In genomic region chr1:86523776-86524618, GRCm38 (mm10) we compare ENCODE assay signal across 8 mouse cellular contexts. TPM values are rescaled to one million over a fixed set of nuclear protein-coding genes. Genes with fewer than 3 reads are reported as not detected.
DNase-seq lines count a peak whose midpoint lies in the region; ATAC-seq and TF ChIP-seq lines count a peak whose summit lies in the region.

No protein-coding gene starts in this region.

- ATAC-seq in limb, embryonic 14.5 days (ENCODE audit: low FRiP score, low read depth): no peak

- no peaks in the 10 kb centered on the region for H3K9me3 ChIP-seq in limb, embryonic 14.5 days (ENCODE audit: control insufficient read depth, low read length)

- WGBS in limb, embryonic 14.5 days: 81% methylated on average over 8 of the region's 8 CpGs
- 79% methylated on average over 8 of the region's 8 CpGs for WGBS in olfactory bulb, adult 2 months

- H3K9ac ChIP-seq in limb, embryonic 14.5 days (ENCODE audit: low read depth, low read length, severe bottlenecking): peak overlapping the region; percentile 100

- H3K36me3 ChIP-seq in testis, adult 2 months (ENCODE audit: control insufficient read depth, insufficient read depth, low read length): no peaks in the 10 kb centered on the region
- peaks cover 13% of the 10 kb centered on the region for H3K36me3 ChIP-seq in limb, embryonic 14.5 days (ENCODE audit: control insufficient read depth, insufficient read depth, low read length)

- TF ChIP-seq CTCF in testis, adult 2 months (IDR thresholded peaks at IDR 0.05; ENCODE audit: control insufficient read depth, insufficient read depth, insufficient replicate concordance, low read depth, low read length): no peak
- TF ChIP-seq CTCF in olfactory bulb, adult 2 months (IDR thresholded peaks at IDR 0.05; ENCODE audit: insufficient read depth, low read depth, low read length): no peak

- H3K27me3 ChIP-seq in testis, adult 2 months (ENCODE audit: control insufficient read depth, insufficient read depth, low read length): no peaks in the 10 kb centered on the region
- H3K27me3 ChIP-seq in limb, embryonic 14.5 days (ENCODE audit: control insufficient read depth, insufficient read depth, low read length): no peaks in the 10 kb centered on the region

- peak overlapping the region; percentile 100 for H3K27ac ChIP-seq in testis, adult 2 months (ENCODE audit: control insufficient read depth, insufficient read depth, low read depth, low read length)
- peak overlapping the region; percentile 100 for H3K27ac ChIP-seq in limb, embryonic 14.5 days (replicated peaks; ENCODE audit: low read depth, low read length)
- peak overlapping the region; percentile 97 for H3K27ac ChIP-seq in olfactory bulb, adult 2 months (ENCODE audit: insufficient read depth, low read depth, low read length)

- peaks cover 21% of the 10 kb centered on the region for H3K4me1 ChIP-seq in testis, adult 2 months (ENCODE audit: control insufficient read depth, insufficient read depth, low read length)
- peaks cover 21% of the 10 kb centered on the region for H3K4me1 ChIP-seq in limb, embryonic 14.5 days (ENCODE audit: control insufficient read depth, insufficient read depth, low read length)
- peaks cover 20% of the 10 kb centered on the region for H3K4me1 ChIP-seq in olfactory bulb, adult 2 months (ENCODE audit: control insufficient read depth, insufficient read depth, low read length)

- H3K4me3 ChIP-seq in testis, adult 2 months (ENCODE audit: control insufficient read depth, low read depth, low read length): no peak overlapping the region; the same call in 1 of the 2 replicates
- H3K4me3 ChIP-seq in limb, embryonic 14.5 days (replicated peaks; ENCODE audit: low read length): peak overlapping the region; percentile 100; the same call in 1 of the 2 replicates
- H3K4me3 ChIP-seq in olfactory bulb, adult 2 months (ENCODE audit: insufficient read depth, low read depth, low read length): no peak overlapping the region

- peak; percentile 63 for DNase-seq in cerebellum, adult 9-10 months
- no peak for DNase-seq in cerebellum, postnatal 4 days (ENCODE audit: low spot score in 2 of 2)
- no peak for DNase-seq in testis, postnatal 14 days (ENCODE audit: low spot score)
- DNase-seq in limb, embryonic 14.5 days (ENCODE audit: low spot score): no peak
- DNase-seq in right cerebral cortex, postnatal 4 days: no peak
- DNase-seq in urinary bladder, postnatal 10 days (ENCODE audit: low spot score): no peak

- peak overlapping the region; percentile 98 for H3K4me2 ChIP-seq in limb, embryonic 14.5 days (replicated peaks; ENCODE audit: low read depth, low read length, severe bottlenecking)

- TF ChIP-seq POLR2A in testis, adult 2 months (IDR thresholded peaks at IDR 0.05; ENCODE audit: control insufficient read depth, low read depth, low read length): no peak
- TF ChIP-seq POLR2A in limb, embryonic 14.5 days (IDR thresholded peaks at IDR 0.05; ENCODE audit: borderline replicate concordance, extremely low read depth, insufficient read depth, insufficient read length): no peak
- TF ChIP-seq POLR2A in olfactory bulb, adult 2 months (IDR thresholded peaks at IDR 0.05; ENCODE audit: insufficient read depth, low read depth, low read length): no peak

RNA-seq across cellular contexts. Expression of gene Ptma, which starts 2.5 kb away (rescaled TPM):
- 126 and 135 TPM in 2 replicates for polyA plus RNA-seq in testis, adult 2 months (2012; rRNA removed)
- polyA plus RNA-seq in limb, embryonic 14.5 days (2012; rRNA removed): 1,648 and 3,055 TPM in 2 replicates
- polyA plus RNA-seq in limb, embryonic 14.5 days (2014; fragmentation: Nextera tagmentation; extraction: Ambion mirVana): 2,429 and 2,674 TPM in 2 replicates
- 1,950 and 2,456 TPM in 2 replicates for polyA plus RNA-seq in olfactory bulb, adult 2 months (2012; ENCODE audit: insufficient read depth, insufficient read length, low replicate concordance, missing spikeins)

RNA-seq across cellular contexts. Expression of gene Pde6d, which starts 58.4 kb away (rescaled TPM):
- polyA plus RNA-seq in testis, adult 2 months (2012; rRNA removed): 70.0 and 73.7 TPM in 2 replicates
- 61.1 and 63.2 TPM in 2 replicates for polyA plus RNA-seq in limb, embryonic 14.5 days (2012; rRNA removed)
- polyA plus RNA-seq in limb, embryonic 14.5 days (2014; fragmentation: Nextera tagmentation; extraction: Ambion mirVana): 63.0 and 69.7 TPM in 2 replicates
- not detected in 2 replicates for polyA plus RNA-seq in olfactory bulb, adult 2 months (2012; ENCODE audit: insufficient read depth, insufficient read length, low replicate concordance, missing spikeins)

RNA-seq across cellular contexts. Expression of gene Cops7b, which starts 58.7 kb away (rescaled TPM):
- polyA plus RNA-seq in testis, adult 2 months (2012; rRNA removed): 25.1 and 32.2 TPM in 2 replicates
- polyA plus RNA-seq in limb, embryonic 14.5 days (2012; rRNA removed): 62.1 and 68.9 TPM in 2 replicates
- 35.6 and 42.6 TPM in 2 replicates for polyA plus RNA-seq in limb, embryonic 14.5 days (2014; fragmentation: Nextera tagmentation; extraction: Ambion mirVana)
- not detected in 2 replicates for polyA plus RNA-seq in olfactory bulb, adult 2 months (2012; ENCODE audit: insufficient read depth, insufficient read length, low replicate concordance, missing spikeins)

Comparison
In these comparisons a context has a peak if more than half of its experiments do, and no peak if none do; other contexts are left out.
1. RNA of gene Ptma, which starts 2.5 kb away (polyA plus RNA-seq): 1,648 to 3,055 TPM in limb, embryonic 14.5 days and 1,950 to 2,456 TPM in olfactory bulb, adult 2 months; 126 to 135 TPM in testis, adult 2 months; every median in the first group is over 10 times any median in the second.
2. RNA of gene Pde6d, which starts 58.4 kb away (polyA plus RNA-seq): 70.0 to 73.7 TPM in testis, adult 2 months and 61.1 to 69.7 TPM in limb, embryonic 14.5 days; not detected in olfactory bulb, adult 2 months; every median in the first group is over 10 times any median in the second.
3. RNA of gene Cops7b, which starts 58.7 kb away (polyA plus RNA-seq): 35.6 to 68.9 TPM in limb, embryonic 14.5 days and 25.1 to 32.2 TPM in testis, adult 2 months; not detected in olfactory bulb, adult 2 months; every median in the first group is over 10 times any median in the second.
4. Peak in every context shown above with its lines, with median percentiles within 50 percentile points of each other: H3K27ac ChIP-seq.